22 mouse cellular contexts compared by ENCODE assay signal in genomic region chr16:10454583-10454974, GRCm38 (mm10). TPM values are rescaled to one million over a fixed set of nuclear protein-coding genes. Genes with fewer than 3 reads are reported as not detected.
DNase-seq lines count a peak whose midpoint lies in the region; ATAC-seq lines count a peak whose summit lies in the region.
"Had no signal": no experiment of that assay in that cellular context is flagged by ENCODE, and none has a peak within 500 bp of the region (broad histone marks: within the 10 kb centered on the region; RNA-seq: fewer than 3 reads in every experiment).

No protein-coding gene starts in this region.

- H3K9me3 ChIP-seq in kidney, embryonic 16.5 days (ENCODE audit: low read length), result no peaks in the 10 kb centered on the region
- H3K9me3 ChIP-seq in limb, embryonic 10.5 days (replicated peaks), result no peaks in the 10 kb centered on the region
- H3K9me3 ChIP-seq: forebrain, embryonic 13.5 days; hindbrain, embryonic 10.5 days; limb, embryonic 13.5 days; liver, embryonic 12.5 days had no signal

- ATAC-seq in kidney, embryonic 16.5 days (ENCODE audit: low FRiP score, low TSS enrichment), result peak; percentile 57
- ATAC-seq: forebrain, embryonic 13.5 days; liver, embryonic 12.5 days had no signal

- H3K4me2 ChIP-seq in kidney, embryonic 16.5 days (replicated peaks; ENCODE audit: low read depth, low read length), result no peak overlapping the region
- H3K4me2 ChIP-seq: forebrain, embryonic 13.5 days; heart, embryonic 11.5 days; limb, embryonic 13.5 days; liver, embryonic 12.5 days; midbrain, embryonic 11.5 days had no signal

- no peak for DNase-seq in kidney, postnatal 14 days
- DNase-seq in forelimb bud, embryonic 11.5 days (ENCODE audit: low read depth, low spot score), result peak; percentile 77
- peak; percentile 61 for DNase-seq in limb, embryonic 10.5 days (ENCODE audit: low spot score)
- DNase-seq in adrenal gland, adult 8-10 months, result no peak
- no peak for DNase-seq in right cerebral cortex, adult 2 months (ENCODE audit: low spot score in 2 of 2)
- DNase-seq in right cerebral cortex, postnatal 4 days, result no peak
- DNase-seq: cerebellum, adult 11 months; cerebellum, adult 9-11 months; gastrocnemius, postnatal 14 days; heart, adult 11 months; layer of hippocampus, adult 9-11 months; lung, adult 18-20 months; lung, postnatal 10 days; right cerebral cortex, postnatal 14 days had no signal

- H3K9ac ChIP-seq in kidney, embryonic 16.5 days (replicated peaks; ENCODE audit: low read length), result no peak overlapping the region
- H3K9ac ChIP-seq: forebrain, embryonic 13.5 days; limb, embryonic 13.5 days; liver, embryonic 12.5 days had no signal

- 6% methylated on average over 3 of the region's 3 CpGs for WGBS in kidney, embryonic 16.5 days
- 14% methylated on average over 3 of the region's 3 CpGs for WGBS in limb, embryonic 10.5 days

- H3K4me1 ChIP-seq in kidney, embryonic 16.5 days (ENCODE audit: insufficient read depth, low read length), result peaks cover 22% of the 10 kb centered on the region
- H3K4me1 ChIP-seq in limb, embryonic 10.5 days, result peaks cover 28% of the 10 kb centered on the region
- H3K4me1 ChIP-seq: forebrain, embryonic 13.5 days; liver, embryonic 12.5 days had no signal

- H3K27ac ChIP-seq in kidney, embryonic 16.5 days (ENCODE audit: low read length), result no peak overlapping the region
- peak overlapping the region; percentile 58; the same call in 1 of the 2 replicates for H3K27ac ChIP-seq in limb, embryonic 10.5 days
- H3K27ac ChIP-seq: forebrain, embryonic 13.5 days; hindbrain, embryonic 10.5 days; limb, embryonic 13.5 days; liver, embryonic 12.5 days had no signal

- no peaks in the 10 kb centered on the region for H3K27me3 ChIP-seq in kidney, embryonic 16.5 days (ENCODE audit: insufficient read depth, low read length)
- no peaks in the 10 kb centered on the region for H3K27me3 ChIP-seq in limb, embryonic 10.5 days (ENCODE audit: low read depth, poor library complexity, severe bottlenecking)
- H3K27me3 ChIP-seq: forebrain, embryonic 13.5 days; limb, embryonic 13.5 days; liver, embryonic 12.5 days had no signal

- H3K4me3 ChIP-seq in kidney, embryonic 16.5 days (ENCODE audit: low read length), result no peak overlapping the region
- no peak overlapping the region for H3K4me3 ChIP-seq in limb, embryonic 10.5 days
- H3K4me3 ChIP-seq: forebrain, embryonic 13.5 days; hindbrain, embryonic 10.5 days; limb, embryonic 13.5 days; liver, embryonic 12.5 days had no signal

- H3K36me3 ChIP-seq in kidney, embryonic 16.5 days (ENCODE audit: insufficient read depth, low read length), result no peaks in the 10 kb centered on the region
- no peaks in the 10 kb centered on the region for H3K36me3 ChIP-seq in limb, embryonic 10.5 days
- H3K36me3 ChIP-seq: hindbrain, embryonic 10.5 days; limb, embryonic 13.5 days; liver, embryonic 12.5 days had no signal

RNA-seq across cellular contexts. Expression of gene Tvp23a, which starts 7.4 kb away (rescaled TPM):
- polyA plus RNA-seq in kidney, embryonic 16.5 days (2015; fragmentation: Nextera tagmentation; extraction: Ambion mirVana), result 14.3 and 16.3 TPM in 2 replicates
- 15.9 and 22.7 TPM in 2 replicates for polyA plus RNA-seq in limb, embryonic 10.5 days (2016; fragmentation: Nextera tagmentation; extraction: Ambion mirVana)
- 1 to 10 TPM; 1.5 to 3.6 (median 3.2) TPM for total RNA-seq in adrenal gland, adult 8-10 months (2022)

RNA-seq across cellular contexts. Expression of gene Ciita, which starts 25.3 kb away (rescaled TPM):
- polyA plus RNA-seq in kidney, embryonic 16.5 days (2015; fragmentation: Nextera tagmentation; extraction: Ambion mirVana), result 0.80 TPM in 2 replicates
- 0.09 and 0.19 TPM in 2 replicates for polyA plus RNA-seq in limb, embryonic 10.5 days (2016; fragmentation: Nextera tagmentation; extraction: Ambion mirVana)
- 1 to 10 TPM; 1.8 to 6.0 (median 4.7) TPM for total RNA-seq in adrenal gland, adult 8-10 months (2022)

RNA-seq across cellular contexts. Expression of gene Nubp1, which starts 42.8 kb away (rescaled TPM):
- polyA plus RNA-seq in kidney, embryonic 16.5 days (2015; fragmentation: Nextera tagmentation; extraction: Ambion mirVana), result 69.9 and 71.8 TPM in 2 replicates
- 92.0 and 94.8 TPM in 2 replicates for polyA plus RNA-seq in limb, embryonic 10.5 days (2016; fragmentation: Nextera tagmentation; extraction: Ambion mirVana)
- total RNA-seq in adrenal gland, adult 8-10 months (2022), result 10 to 100 TPM; 25.7 to 32.1 (median 28.4) TPM

RNA-seq across cellular contexts. Expression of gene Tekt5, which starts 59.3 kb away (rescaled TPM):
- polyA plus RNA-seq in kidney, embryonic 16.5 days (2015; fragmentation: Nextera tagmentation; extraction: Ambion mirVana), result 0.70 and 0.87 TPM in 2 replicates
- polyA plus RNA-seq in limb, embryonic 10.5 days (2016; fragmentation: Nextera tagmentation; extraction: Ambion mirVana), result not detected in 2 replicates
- not detected for total RNA-seq in adrenal gland, adult 8-10 months (2022)
- total RNA-seq: common myeloid progenitor, adult 5-6 weeks had no signal

Comparison
In these comparisons a context has a peak if more than half of its experiments do, and no peak if none do; other contexts are left out.
1. DNase-seq: peak in forelimb bud, embryonic 11.5 days (single experiment) and limb, embryonic 10.5 days (single experiment); none in kidney, postnatal 14 days (single experiment), adrenal gland, adult 8-10 months (single experiment), right cerebral cortex, adult 2 months (0 of 2) and right cerebral cortex, postnatal 4 days (single experiment).